Mouse (Mus musculus): ENCODE measurements around the gene Kcnip4.

The Kcnip4 gene

DNA sequence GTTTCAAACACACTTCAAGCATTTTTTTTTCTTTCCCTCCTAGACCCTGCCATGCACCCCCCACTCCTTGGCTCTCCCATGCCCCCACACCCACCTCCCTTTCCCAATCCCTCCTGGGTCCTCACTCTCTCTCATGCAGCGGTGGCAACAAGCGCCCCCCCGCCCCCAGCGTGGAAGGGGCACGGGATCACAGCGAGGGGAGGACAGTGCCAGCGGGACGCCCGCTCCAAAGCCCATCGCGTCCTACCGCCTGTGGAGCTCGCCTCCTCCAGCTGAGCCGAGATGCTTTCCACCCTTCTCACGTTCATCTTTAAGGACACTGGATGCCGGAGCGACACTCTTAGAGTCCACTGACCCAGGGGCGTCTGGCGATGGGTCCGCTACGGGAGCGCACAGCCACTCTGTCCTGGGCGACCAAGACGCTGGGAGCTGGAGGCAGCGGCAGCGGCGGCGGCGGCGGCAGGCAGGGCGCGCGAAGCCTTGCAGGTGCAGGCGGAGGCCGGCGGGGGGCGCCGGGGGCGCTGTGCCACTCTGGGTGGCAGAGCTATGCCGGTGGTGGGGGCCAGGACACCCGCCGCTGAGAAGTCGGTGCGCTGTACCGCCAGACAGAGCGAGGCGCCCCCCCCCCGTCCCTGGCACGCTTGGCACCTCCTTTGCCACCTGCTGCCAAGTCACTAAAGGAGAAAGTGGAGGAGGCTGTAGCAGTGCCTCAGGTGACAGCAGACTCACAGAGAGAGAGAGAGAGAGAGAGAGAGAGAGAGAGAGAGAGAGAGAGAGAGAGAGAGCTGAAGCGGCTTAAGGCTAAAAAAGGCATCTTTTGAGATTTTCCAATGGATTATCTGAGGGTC is at the start of gene Kcnip4:
Gene Kcnip4, minus strand, starts transcription at position 514 of the 848 bp plus-strand sequence.
- peak; percentile 53 to 79 for DNase-seq (ENCODE audit: low spot score in 2 of 2)

DNA sequence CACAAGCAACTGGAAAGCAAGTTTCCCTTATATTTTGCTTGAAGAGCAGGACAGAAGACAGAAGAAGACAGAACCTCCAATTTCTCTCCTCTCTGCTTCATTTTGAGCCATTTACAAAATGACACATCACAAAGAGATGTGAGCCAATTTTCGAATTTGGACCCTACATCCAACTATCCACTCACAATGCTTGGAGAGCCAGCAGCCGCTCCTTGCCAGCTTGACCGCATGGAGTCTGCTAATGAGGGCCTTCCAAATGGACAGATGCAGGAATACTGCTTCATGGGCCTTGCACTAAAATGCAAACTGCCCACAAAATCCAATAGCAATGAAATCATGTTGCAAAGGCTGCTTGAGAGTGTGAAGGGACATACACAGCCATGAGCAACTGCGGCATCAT is 47.2 kb upstream of the Kcnip4 start:
- no peak for DNase-seq (ENCODE audit: low spot score in 2 of 2)

DNA sequence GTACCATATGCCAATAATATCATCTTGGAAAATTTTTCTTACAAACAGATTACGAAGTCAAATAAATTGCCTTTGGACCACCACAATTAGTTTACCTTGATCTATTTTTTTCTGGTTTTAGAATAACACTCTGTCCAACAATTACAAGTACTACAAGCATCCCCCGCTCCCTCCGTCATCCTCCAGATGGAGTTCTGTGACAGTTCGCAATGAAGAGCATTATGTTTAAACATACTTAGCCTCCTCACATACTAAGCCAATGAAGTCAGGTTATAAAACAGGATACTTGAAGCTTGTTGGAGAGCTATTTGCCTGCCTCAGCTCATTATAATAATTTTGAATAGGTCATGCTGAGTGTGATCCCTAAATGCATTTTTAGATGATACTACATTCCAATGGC is 39.0 kb upstream of the Kcnip4 start:
- DNase-seq (ENCODE audit: low spot score in 2 of 2) = no peak

DNA sequence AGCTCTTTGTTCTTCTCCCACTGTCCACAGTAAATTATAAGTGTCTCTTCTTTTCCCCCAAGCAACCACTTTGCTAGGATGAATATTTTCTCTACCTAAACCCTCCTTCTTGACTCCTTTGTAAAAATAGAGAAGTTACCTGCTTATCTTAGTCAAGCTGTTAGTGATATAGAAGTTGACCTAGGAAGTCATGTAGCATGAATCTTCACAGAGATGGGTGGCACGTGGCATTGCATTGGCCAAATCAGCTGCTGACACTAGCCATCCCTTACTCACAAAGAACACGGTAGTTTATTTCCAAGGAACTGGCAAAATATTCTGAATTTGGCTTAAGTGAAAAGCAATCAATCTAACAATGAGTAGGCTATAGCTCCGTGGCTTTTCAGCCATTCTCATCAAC is 32.7 kb upstream of the Kcnip4 start:
- DNase-seq (ENCODE audit: low spot score in 2 of 2) = no peak

DNA sequence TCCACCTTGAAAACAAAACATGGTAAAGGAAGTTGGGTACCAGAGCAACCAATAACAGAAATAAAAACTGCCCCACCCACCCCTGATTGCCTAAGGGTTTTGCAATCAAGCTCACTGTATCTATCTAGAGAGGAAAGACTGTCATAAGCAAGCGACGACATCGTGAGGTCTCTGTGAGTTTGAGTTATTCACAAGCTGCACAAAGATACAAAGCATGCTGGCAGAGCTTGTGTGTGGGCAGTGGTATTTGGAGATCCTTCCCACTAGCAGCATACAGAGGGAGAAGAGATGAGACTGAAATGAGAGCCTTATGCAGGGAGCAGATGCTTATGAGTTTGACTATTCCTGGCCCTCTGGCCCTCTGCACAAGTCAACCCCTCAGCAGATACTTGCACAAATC is 23.2 kb upstream of the Kcnip4 start:
- DNase-seq (ENCODE audit: low spot score in 2 of 2) = peak; percentile 25 to 58

DNA sequence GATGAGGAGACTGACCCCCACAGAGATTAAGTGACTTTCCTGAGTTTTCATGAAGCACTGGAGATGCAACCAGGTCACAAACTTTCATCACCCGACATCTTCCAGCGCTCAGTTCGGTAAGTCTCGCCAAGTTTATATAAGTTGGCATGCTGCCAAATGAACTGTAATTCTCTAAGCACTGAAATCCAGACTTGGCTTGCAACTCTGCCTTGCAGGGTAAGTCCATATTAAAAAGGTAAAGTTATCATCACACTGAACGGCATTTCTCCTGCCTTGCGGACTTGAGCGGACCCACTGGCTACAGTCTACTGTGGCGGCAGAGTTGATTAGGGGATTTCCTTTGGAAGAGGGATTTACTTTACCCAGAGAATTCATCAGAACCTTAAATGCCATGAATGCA is 4.7 kb upstream of the Kcnip4 start:
- DNase-seq (ENCODE audit: low spot score in 2 of 2) = no peak

DNA sequence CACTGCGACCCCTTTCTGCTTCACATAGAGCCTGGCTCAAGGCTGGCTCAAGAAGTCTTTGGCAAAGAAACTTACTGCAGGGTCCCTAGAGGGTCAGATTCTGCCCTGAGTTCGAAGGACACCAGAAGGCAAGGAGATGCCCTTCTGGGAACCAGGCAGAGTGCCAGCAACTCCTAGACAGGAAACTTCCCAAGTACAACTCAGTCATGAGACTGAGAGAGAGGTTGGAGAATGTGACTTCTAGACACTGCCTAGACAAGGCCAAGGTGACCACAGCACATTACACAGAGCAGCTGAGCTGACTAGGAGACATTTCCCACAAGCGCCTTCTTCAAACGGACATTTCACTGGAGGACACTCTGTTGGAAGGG is 520 bp upstream of the Kcnip4 start:
- no peak for DNase-seq (ENCODE audit: low spot score in 2 of 2)

DNA sequence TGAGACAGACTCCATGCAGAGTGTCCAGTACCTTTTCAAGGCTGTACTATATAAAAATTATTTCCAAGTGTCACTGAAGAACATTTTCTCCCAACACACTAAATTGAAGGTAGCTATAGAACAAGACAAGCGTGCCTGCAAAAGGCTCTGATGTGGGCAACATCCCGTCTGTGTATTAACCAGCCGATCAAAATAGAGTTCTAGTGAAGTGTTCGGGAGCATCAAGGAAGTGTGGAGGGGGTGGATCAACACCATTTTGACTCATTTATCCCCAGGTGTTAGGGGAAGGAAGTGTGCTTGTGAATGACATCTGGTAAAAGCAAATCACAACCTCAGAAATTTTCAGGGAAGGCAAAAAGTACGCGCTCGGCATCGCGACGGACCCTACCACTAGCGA is 712 bp downstream of the Kcnip4 start:
- peak in 1 of 2 experiments; percentile 28 for DNase-seq (ENCODE audit: low spot score in 2 of 2)

DNA sequence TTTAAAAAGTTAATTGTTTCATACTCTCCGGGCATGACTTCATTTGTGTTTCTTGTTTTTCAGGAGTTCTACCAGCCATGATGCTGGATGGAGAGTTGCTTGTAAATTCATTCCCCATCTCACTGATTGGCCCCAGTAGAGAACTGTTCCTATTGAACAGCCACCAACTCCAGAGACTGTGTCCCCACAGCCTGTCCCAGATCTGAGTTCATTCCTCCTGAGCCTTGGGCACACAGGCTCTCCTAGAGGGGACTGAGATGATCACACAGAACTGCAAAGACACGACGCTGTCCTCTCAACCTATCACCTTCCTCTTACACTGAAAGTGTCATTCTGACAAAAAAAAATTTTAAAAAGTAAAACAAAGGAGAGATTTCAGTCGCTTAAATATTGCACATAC is 1.7 kb downstream of the Kcnip4 start:
- no peak for DNase-seq (ENCODE audit: low spot score in 2 of 2)

DNA sequence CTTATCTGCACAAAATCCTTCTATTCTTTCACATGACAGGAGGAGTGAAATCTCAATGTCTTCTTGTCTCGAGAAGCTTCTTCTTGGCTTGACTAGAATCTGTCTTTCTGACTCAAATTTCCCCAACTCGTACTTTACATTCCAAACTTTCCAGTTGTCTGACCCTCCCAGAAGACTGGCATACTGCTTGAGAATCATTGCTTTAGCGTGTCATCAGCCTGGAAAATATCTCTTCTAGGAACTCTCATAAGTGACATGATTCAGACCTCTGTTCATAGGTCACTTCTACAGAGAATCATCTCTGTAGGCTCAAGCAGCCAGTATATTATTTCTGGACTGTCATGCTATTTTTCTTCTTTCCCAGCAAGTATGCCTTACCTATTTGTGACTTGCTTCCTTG is 26.0 kb downstream of the Kcnip4 start:
- DNase-seq (ENCODE audit: low spot score in 2 of 2) = no peak

DNA sequence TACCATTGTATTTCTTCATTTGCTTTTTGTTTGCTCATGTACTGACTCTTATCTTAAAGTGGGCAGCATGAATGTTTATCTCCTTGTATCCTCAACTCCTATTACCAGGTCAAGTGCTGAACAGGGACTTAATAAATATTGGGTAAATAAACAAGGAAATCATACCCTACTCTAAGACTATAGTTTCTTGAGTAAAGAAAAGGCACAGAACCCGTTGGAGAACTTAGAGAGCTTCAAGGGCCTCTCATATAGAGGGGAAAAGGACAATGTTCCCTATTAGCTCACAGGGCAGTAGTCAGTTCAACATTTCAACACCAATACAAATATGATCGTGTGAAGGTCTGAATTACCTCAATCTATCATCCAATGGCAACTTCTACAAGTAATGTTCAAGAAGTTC is 37.4 kb downstream of the Kcnip4 start:
- DNase-seq (ENCODE audit: low spot score in 2 of 2) = no peak

DNA sequence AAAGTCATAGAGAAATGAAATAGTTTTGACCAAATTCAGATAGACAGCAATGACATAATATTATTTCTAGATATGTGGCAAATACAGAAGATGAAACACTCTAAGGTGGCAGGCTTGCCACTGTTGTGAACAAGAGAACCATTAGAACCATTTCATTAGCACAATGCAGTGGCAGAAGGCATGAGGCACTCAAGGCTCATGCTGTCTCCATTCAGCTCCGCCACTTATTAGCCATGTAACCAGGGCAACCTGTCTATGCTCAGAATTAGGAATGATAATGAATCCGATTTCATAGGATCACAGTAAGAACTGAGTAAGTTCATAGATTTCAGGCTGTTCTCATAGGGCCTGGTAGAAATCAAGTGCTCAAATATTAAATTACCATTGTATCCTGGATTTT is 54.0 kb downstream of the Kcnip4 start:
- no peak for DNase-seq (ENCODE audit: low spot score in 2 of 2)

DNA sequence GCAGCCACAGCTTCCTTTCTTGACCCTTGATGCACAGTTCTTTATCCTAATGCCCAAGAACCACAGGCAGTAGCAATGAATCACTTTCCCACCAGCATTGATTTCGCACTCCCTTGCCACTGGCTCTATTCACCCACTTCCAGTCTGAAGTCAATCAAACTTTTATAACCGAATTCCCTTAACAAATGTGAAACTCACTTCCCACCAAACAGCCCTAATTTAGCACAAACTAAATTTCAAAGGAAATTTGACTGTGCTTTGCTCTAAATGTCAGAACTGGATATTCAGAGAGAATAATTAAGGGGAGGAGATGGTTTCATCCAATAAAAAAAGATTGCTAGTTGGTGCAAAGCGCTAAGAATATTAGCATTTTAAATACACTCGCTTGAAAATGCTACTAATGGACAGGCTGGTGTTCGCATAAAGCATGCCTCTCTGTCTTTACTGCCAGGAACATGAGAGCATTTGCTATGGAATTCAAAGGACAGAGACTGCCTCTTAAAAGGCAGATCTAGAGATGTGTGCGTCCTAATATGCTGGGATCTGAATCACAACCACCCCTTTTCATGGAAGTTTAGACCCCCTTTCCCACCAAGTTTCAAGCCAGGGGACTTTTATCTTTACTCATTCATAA is 63.9 kb downstream of the Kcnip4 start:
- DNase-seq (ENCODE audit: low spot score in 2 of 2) = no peak

DNA sequence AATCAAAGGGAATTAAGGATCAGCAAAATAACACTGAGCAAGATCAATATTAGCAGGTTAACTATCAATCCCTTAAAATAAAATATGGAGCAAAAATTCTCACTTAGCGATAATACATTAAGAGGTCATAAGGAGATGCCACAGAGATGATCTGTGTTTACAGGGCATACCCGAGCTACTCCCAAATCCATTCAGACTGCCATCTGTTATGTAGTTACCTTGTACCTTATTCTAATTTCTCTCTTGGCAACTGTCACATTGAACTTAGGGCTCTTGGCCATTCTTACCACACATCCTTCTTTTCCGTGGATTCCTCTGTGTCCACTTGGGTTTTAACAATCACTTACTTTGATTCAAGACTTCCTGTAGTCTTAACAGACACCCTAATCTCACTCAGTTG is 71.6 kb downstream of the Kcnip4 start:
- no peak for DNase-seq (ENCODE audit: low spot score in 2 of 2)

DNA sequence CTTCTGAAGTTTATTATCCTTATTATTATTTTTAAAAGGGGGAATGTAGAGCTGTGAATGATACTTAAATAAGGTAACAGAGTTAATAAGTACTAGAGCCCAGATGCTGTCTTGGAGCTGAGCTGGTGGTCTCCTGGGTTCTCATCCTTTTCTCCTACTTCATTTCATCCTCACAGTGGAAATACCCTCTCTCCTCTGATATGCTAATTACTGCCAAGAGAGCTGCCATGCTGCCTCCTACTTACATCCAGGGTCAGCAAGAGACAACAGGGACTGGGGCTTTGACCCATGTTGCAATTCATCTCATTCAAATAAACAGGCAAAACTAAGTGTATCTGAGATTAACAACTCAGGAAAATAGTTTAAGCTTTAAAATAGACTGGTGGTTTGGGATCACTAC is 73.4 kb downstream of the Kcnip4 start:
- no peak for DNase-seq (ENCODE audit: low spot score in 2 of 2)

DNA sequence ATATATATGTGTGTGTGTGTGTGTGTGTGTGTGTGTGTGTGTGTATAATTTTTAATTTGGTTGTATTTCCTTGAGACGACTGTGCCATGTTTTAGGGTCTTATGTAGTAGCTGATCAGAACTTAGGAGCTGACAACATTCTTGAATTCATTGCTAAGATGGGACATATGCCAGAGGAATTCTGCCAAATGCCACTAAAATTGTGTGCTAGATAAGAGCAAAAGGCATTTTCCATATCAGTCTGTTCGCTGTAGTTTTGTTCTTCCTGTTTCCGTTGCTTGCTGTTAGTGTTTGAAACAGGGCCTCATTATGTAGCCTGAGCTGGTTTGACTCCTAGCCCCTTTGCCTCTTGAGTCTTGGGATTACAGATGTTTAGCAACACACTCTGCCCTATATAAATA is 73.8 kb downstream of the Kcnip4 start:
- no peak for DNase-seq (ENCODE audit: low spot score in 2 of 2)

DNA sequence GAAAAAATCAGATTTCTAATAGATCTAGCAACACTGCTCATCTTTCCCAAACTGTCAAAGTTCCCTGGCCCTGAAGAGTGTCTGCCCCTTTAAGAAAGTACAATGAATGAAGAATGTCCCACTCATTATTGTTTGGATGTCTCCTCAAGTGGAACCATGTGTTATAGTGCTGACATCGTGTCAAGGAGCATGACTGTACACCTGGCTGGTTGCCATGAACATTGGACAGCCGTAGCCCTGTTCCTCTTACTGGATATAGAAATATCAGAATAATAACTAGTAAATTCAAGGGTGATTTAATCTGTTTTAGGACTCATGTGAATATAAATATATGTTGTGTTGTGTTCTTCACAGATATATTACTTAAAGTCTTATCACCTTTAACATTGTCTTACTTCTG is 87.5 kb downstream of the Kcnip4 start:
- no peak for DNase-seq (ENCODE audit: low spot score in 2 of 2)

DNA sequence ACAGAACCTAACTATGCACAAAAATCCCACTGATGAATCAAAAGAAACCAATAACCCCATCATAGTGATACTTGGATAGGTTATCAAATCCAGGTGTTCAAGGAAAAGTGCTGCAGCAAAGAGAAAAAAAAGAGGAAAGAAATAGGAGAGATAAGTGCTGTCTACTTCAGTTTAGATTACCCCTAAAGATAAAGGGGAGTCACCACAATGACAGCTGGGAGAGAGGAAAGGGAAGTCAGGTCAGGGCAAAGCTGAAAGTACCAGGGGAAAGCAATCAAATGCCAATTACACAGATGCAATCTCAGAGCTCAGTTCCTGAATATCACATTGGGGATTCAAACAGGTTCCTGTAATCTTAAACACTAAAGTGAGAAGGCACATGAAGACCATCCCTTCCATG is 97.0 kb downstream of the Kcnip4 start:
- DNase-seq (ENCODE audit: low spot score in 2 of 2) = no peak

DNA sequence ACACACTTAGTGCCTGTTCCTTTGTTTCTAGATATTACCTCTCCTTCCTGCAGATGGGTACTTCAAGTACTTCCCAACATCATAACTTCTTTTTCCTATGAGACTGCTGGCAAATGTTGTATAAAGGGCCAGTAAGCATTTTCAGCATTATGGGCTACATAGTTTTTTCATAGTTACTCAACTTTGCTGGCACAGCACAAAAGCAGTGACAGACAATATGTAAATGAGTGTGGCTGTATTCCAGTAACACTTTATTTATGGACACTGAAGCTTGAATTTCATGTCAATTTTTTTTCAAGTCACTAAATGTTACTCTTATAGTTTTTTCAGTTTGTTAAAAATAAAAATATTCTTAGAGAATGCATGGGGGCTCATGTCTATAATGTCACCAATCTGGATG is 105.0 kb downstream of the Kcnip4 start:
- no peak for DNase-seq (ENCODE audit: low spot score in 2 of 2)

DNA sequence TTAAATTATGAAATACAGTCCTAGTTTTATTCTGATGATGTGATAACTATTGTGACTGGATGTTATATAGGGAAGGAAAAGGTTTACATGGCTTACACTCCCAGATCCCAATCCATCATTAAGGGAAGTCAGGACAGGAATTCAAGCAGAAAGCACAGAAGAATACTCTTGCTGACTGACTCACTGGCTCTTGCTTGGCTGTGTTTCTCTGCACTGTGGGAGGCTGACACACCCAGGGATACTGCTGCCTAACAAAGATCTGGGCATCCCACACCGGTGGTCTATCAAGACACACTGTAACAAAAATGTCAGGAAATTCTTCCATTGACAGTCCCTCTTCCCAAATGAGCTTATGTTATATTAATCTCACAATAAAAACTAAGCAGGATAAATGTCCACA is 116.4 kb downstream of the Kcnip4 start:
- no peak for DNase-seq (ENCODE audit: low spot score in 2 of 2)

DNA sequence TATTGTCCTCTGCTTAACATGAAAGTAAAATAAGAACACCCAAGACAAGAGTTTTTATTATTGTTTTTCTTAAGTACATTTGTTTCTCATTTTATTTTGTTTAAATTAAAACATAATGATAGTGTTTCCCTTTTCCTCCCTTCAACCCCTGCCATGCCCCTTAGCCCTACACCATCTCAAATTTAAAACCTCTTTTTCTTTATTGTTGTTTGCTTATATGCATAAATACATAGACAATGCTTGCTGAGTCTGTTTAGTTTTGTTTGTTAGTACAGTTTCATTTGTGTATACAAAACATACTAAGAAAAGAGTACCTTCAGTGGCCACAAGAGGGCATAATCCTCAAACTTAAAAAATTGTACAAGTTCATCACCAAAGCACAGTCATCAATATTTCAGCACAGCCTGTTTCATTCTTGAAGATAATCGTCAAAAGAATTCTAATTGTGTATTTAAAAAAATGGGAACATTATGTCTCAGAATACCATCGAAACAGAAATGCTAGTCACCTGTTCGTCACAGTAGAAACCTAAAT is 154.1 kb downstream of the Kcnip4 start:
- no peak for DNase-seq (ENCODE audit: low spot score in 2 of 2)

DNA sequence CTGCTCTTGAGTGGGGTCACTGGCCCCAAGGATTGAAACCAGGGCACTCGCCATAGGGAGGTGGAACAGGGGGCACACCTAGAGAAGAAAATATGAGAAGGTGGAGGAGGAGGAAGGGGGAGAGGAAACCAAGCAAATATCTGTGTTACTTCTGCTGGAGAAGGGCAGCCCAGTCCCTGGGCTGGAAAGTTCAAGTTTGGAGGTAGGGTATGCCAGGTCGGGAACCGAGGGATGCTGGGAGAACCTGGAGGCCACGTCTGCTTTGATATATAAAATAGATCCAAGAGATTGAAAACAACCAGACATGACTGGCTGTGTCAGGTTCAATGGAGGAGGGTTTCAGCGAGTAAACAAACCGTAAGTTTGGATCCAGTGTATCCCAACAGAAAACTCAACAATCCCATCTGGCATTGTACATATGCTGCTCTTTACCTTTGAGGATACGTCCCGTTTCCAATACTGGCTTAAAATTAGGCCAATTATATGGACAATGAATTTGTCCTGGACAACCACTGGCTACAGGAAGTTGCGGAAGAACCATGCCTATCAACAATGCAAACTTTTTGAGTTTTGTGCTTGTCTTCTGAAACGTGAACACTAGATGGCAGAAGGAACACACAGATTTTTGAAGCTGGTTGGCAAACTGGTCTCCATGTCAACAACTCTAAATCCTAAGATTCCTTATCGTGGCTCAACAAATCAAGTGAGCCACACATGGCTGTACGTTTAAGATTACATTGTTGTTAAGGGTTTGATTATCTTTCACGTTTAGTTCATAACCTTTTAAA is 155.9 kb downstream of the Kcnip4 start:
- no peak for DNase-seq (ENCODE audit: low spot score in 2 of 2)

DNA sequence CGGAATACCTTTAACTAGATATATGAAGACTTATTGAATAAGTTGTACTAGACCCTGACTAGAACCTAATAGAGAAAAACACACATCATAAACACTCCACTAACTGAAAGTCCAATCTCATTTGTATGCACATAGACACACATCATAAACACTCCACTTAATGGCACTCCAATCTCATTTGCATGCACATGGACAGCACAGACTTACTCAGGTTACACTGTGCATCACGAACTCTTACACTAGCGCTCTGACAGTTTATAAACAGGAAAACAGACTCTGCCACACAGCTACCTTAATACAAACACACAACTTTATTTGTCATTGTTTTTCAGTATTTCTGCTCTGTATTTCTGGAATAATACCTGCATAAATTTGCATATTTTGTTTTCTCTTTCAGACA is 168.3 kb downstream of the Kcnip4 start:
- DNase-seq (ENCODE audit: low spot score in 2 of 2) = no peak

Data from frontal cortex, postnatal 10 days (tissue).